Mouse (Mus musculus) stomach, embryonic 14.5 days (tissue): Measurements from ENCODE around the gene Has3. TPM values are rescaled to one million over a fixed set of nuclear protein-coding genes. Genes with fewer than 3 reads are reported as not detected.

Experiments
- ATAC-seq: fragments of 200-750 bp; cut with Nextera tagmentation; 2 replicates; pipeline ENCODE4 v1.8.0; 2017; ENCODE audit warnings: low read depth, moderate TSS enrichment; ENCODE audit not compliant: insufficient number of reproducible peaks, insufficient read depth, low FRiP score
- H3K27ac ChIP-seq: fragments of 300-500 bp; sonication (generic); 2 replicates; pipeline ENCODE4 v1.5.1; 2014; ENCODE audit warnings: mild to moderate bottlenecking, low read length, moderate library complexity, mixed read lengths
- H3K27me3 ChIP-seq: fragments of 300-500 bp; sonication (generic); 2 replicates; pipeline ENCODE4 v1.6.1; 2014; ENCODE audit warnings: low read length, control low read depth, mixed read lengths; ENCODE audit not compliant: control insufficient read depth, insufficient read depth
- H3K36me3 ChIP-seq: fragments of 300-500 bp; sonication (generic); 2 replicates; pipeline ENCODE4 v1.6.1; 2014; ENCODE audit warnings: mild to moderate bottlenecking, control low read depth, low read length, moderate library complexity, mixed read lengths; ENCODE audit not compliant: control insufficient read depth, insufficient read depth
- H3K4me1 ChIP-seq: fragments of 300-500 bp; sonication (generic); 2 replicates; pipeline ENCODE4 v1.6.1; 2014; ENCODE audit warnings: low read length, control low read depth, mixed read lengths; ENCODE audit not compliant: control insufficient read depth, insufficient read depth
- H3K4me2 ChIP-seq: fragments of 300-500 bp; sonication (generic); replicated peaks from 2 replicates; pipeline ENCODE4 v1.6.1; 2014; ENCODE audit warnings: low read depth, low read length, control low read depth
- H3K4me3 ChIP-seq: fragments of 300-500 bp; sonication (generic); 2 replicates; pipeline ENCODE4 v1.5.1; 2014; ENCODE audit warnings: low read depth, low read length, control low read depth
- H3K9ac ChIP-seq: fragments of 300-500 bp; sonication (generic); replicated peaks from 2 replicates; pipeline ENCODE4 v1.6.1; 2014; ENCODE audit warnings: low read depth, mild to moderate bottlenecking, control low read depth, low read length, moderate library complexity, mixed read lengths
- H3K9me3 ChIP-seq: fragments of 300-500 bp; sonication (generic); 2 replicates; pipeline ENCODE4 v1.6.1; 2016; ENCODE audit warnings: low read depth, low read length, control low read depth; ENCODE audit not compliant: control insufficient read depth
- WGBS: fragments of 180-500 bp; shearing (Covaris S2); extraction: QIAGEN DNeasy Blood & Tissue Kit; methylation state at CpG from one replicate; pipeline ENCODE4 v1.1.7; 2014; 5-methylcytosine and 5-hydroxymethylcytosine counted together
- polyA plus RNA-seq: library from polyadenylated mRNA; unstranded; fragments of >200 nt; fragmentation: Nextera tagmentation; extraction: Ambion mirVana; gene quantifications from 2 replicates; pipeline ENCODE4 v1.2.1, GENCODE M21; 2014

Has3 gene
- polyA plus RNA-seq, 1 experiment from 2014 or later = 0.54 TPM

GRCm38 (mm10) chr8:106892806-106893451 is 22.9 kb downstream of the Has3 start:
- Histone ChIP-seq H3K27me3 (no peaks in the 10 kb centered on the region), H3K36me3 (peaks cover 19% of the 10 kb centered on the region), H3K9me3 (no peaks in the 10 kb centered on the region), H3K4me2 (peak overlapping the region; percentile 62), H3K4me3 (peak overlapping the region; percentile 63), H3K4me1 (peaks cover 21% of the 10 kb centered on the region; the same call in 1 of the 2 replicates), H3K9ac (peak overlapping the region; percentile 82), H3K27ac (peak overlapping the region; percentile 94)
- peak; percentile 83 for ATAC-seq
- 1% methylated on average over 56 of the region's 57 CpGs for WGBS

- WGBS = 1% methylated on average over 58 of the region's 63 CpGs
- Histone ChIP-seq H3K27me3 (no peaks in the 10 kb centered on the region), H3K27ac (peak within 1 kb of the TSS; percentile 94), H3K4me2 (peak within 1 kb of the TSS; percentile 62), H3K9ac (peak within 1 kb of the TSS; percentile 82), H3K9me3 (no peaks in the 10 kb centered on the region), H3K36me3 (peaks cover 26% of the 10 kb centered on the region), H3K4me1 (peaks cover 21% of the 10 kb centered on the region; the same call in 1 of the 2 replicates), H3K4me3 (peak within 1 kb of the TSS; percentile 63)
- ATAC-seq = peak; percentile 95
Observed at GRCm38 (mm10) chr8:106893481-106894156, 23.6 kb downstream of the Has3 start, which contains the start of gene Utp4. Gene Utp4 (plus strand): TSS chr8:106893636.

- H3K4me1 ChIP-seq = peaks cover 4% of the 10 kb centered on the region; the same call in 1 of the 2 replicates
- no peak overlapping the region for H3K27ac ChIP-seq
- no peaks in the 10 kb centered on the region for H3K9me3 ChIP-seq
- ATAC-seq = no peak
- H3K4me3 ChIP-seq = no peak overlapping the region
- H3K9ac ChIP-seq = no peak overlapping the region
- H3K36me3 ChIP-seq = peaks cover 74% of the 10 kb centered on the region
- no peak overlapping the region for H3K4me2 ChIP-seq
- 94% methylated on average over 5 of the region's 5 CpGs for WGBS
- H3K27me3 ChIP-seq = no peaks in the 10 kb centered on the region
Observed at GRCm38 (mm10) chr8:106899473-106899872, 29.4 kb downstream of the Has3 start.

GRCm38 (mm10) chr8:106905727-106906480 is 35.9 kb downstream of the Has3 start:
- Histone ChIP-seq H3K4me2 (no peak overlapping the region), H3K9ac (no peak overlapping the region), H3K4me1 (no peaks in the 10 kb centered on the region), H3K9me3 (no peaks in the 10 kb centered on the region), H3K36me3 (peaks cover 74% of the 10 kb centered on the region), H3K27ac (no peak overlapping the region), H3K27me3 (no peaks in the 10 kb centered on the region), H3K4me3 (no peak overlapping the region)
- no peak for ATAC-seq
- WGBS = 92% methylated on average over 17 of the region's 17 CpGs

- ATAC-seq = no peak
- peaks cover 71% of the 10 kb centered on the region for H3K36me3 ChIP-seq
- WGBS = 94% methylated on average over 6 of the region's 6 CpGs
Observed at GRCm38 (mm10) chr8:106906635-106907034, 36.6 kb downstream of the Has3 start.

GRCm38 (mm10) chr8:106907450-106907849 is 37.4 kb downstream of the Has3 start:
- Histone ChIP-seq H3K9ac (no peak overlapping the region), H3K36me3 (peaks cover 68% of the 10 kb centered on the region), H3K27ac (no peak overlapping the region), H3K4me1 (no peaks in the 10 kb centered on the region), H3K4me3 (no peak overlapping the region), H3K27me3 (no peaks in the 10 kb centered on the region), H3K4me2 (no peak overlapping the region), H3K9me3 (no peaks in the 10 kb centered on the region)
- WGBS = 86% methylated on average over 6 of the region's 6 CpGs
- ATAC-seq = no peak

More at GRCm38 (mm10) chr8:106906635-106907034, 36.6 kb downstream of the Has3 start:
- no peaks in the 10 kb centered on the region for H3K9me3 ChIP-seq
- no peaks in the 10 kb centered on the region for H3K27me3 ChIP-seq
- H3K27ac ChIP-seq = no peak overlapping the region
- no peak overlapping the region for H3K4me3 ChIP-seq
- no peak overlapping the region for H3K9ac ChIP-seq
- H3K4me1 ChIP-seq = no peaks in the 10 kb centered on the region
- no peak overlapping the region for H3K4me2 ChIP-seq

- H3K9ac ChIP-seq = no peak overlapping the region
- H3K9me3 ChIP-seq = no peaks in the 10 kb centered on the region
- no peaks in the 10 kb centered on the region for H3K4me1 ChIP-seq
- no peak overlapping the region for H3K27ac ChIP-seq
- H3K27me3 ChIP-seq = no peaks in the 10 kb centered on the region
- no peak for ATAC-seq
- WGBS = 92% methylated on average over 7 of the region's 7 CpGs
- no peak overlapping the region for H3K4me2 ChIP-seq
- H3K36me3 ChIP-seq = peaks cover 65% of the 10 kb centered on the region
- no peak overlapping the region for H3K4me3 ChIP-seq
Observed at GRCm38 (mm10) chr8:106908291-106908690, 38.2 kb downstream of the Has3 start.

- peaks cover 60% of the 10 kb centered on the region for H3K36me3 ChIP-seq
- H3K4me1 ChIP-seq = no peaks in the 10 kb centered on the region
- ATAC-seq = no peak
- H3K4me2 ChIP-seq = no peak overlapping the region
- no peaks in the 10 kb centered on the region for H3K9me3 ChIP-seq
- H3K27ac ChIP-seq = no peak overlapping the region
- H3K9ac ChIP-seq = no peak overlapping the region
- WGBS = 96% methylated on average over 10 of the region's 10 CpGs
- H3K27me3 ChIP-seq = no peaks in the 10 kb centered on the region
- no peak overlapping the region for H3K4me3 ChIP-seq
Observed at GRCm38 (mm10) chr8:106913631-106914030, 43.6 kb downstream of the Has3 start.
